Mouse (Mus musculus) adrenal gland, adult 2 months (tissue): Measurements from ENCODE around the gene Scarf1. TPM values are rescaled to one million over a fixed set of nuclear protein-coding genes. Genes with fewer than 3 reads are reported as not detected.

ENCODE experiments used
- DNase-seq: peaks from one replicate; pipeline ENCODE4 v3.0.0; 2021
- polyA plus RNA-seq: library from polyadenylated mRNA; depleted of rRNA; stranded (reverse); fragments of >200 nt; gene quantifications from 2 replicates; pipeline ENCODE4 v1.2.3, GENCODE M21; 2012
- total RNA-seq, 2 experiments: library from RNA; stranded (reverse); gene quantifications; 2 replicates each; pipeline ENCODE4 v1.2.3; 2021

Gene Scarf1
- total and polyA plus RNA-seq, 3 experiments = 7.5 to 27.4 (median 7.8) TPM

GRCm38 (mm10) chr11:75512301-75513018, 880 bp upstream of the Scarf1 start:
- no peak for DNase-seq

- no peak for DNase-seq
These were observed 1.8 kb downstream of the Scarf1 start for GRCm38 (mm10) chr11:75515186-75515585.

- DNase-seq = no peak
These were observed 6.7 kb downstream of the Scarf1 start for GRCm38 (mm10) chr11:75519834-75520633.

- DNase-seq = no peak
These were observed 8.3 kb downstream of the Scarf1 start for GRCm38 (mm10) chr11:75521609-75522008.

- DNase-seq = no peak
These were observed 9.5 kb downstream of the Scarf1 start for GRCm38 (mm10) chr11:75522793-75523192.

GRCm38 (mm10) chr11:75525531-75526125, 12.3 kb downstream of the Scarf1 start:
- DNase-seq = no peak

- no peak for DNase-seq
These were observed 13.6 kb downstream of the Scarf1 start for GRCm38 (mm10) chr11:75526943-75527342.

- DNase-seq = no peak
These were observed 16.4 kb downstream of the Scarf1 start for GRCm38 (mm10) chr11:75529771-75530170.

- peak; percentile 95 for DNase-seq
These were observed 17.0 kb downstream of the Scarf1 start for GRCm38 (mm10) chr11:75530325-75530724.

- no peak for DNase-seq
These were observed 17.6 kb downstream of the Scarf1 start for GRCm38 (mm10) chr11:75530845-75531373.

GRCm38 (mm10) chr11:75531469-75532242, 18.3 kb downstream of the Scarf1 start, which contains the start of gene Slc43a2:
Slc43a2 (plus strand) TSS chr11:75531694.
- DNase-seq = peak; percentile 97

- DNase-seq = peak; percentile 35
These were observed 19.3 kb downstream of the Scarf1 start for GRCm38 (mm10) chr11:75532340-75533277.

- no peak for DNase-seq
These were observed 20.1 kb downstream of the Scarf1 start for GRCm38 (mm10) chr11:75533314-75534015.

GRCm38 (mm10) chr11:75534286-75535033, 21.1 kb downstream of the Scarf1 start:
- DNase-seq = no peak

GRCm38 (mm10) chr11:75535106-75535795, 21.9 kb downstream of the Scarf1 start:
- no peak for DNase-seq

GRCm38 (mm10) chr11:75536255-75537024, 23.1 kb downstream of the Scarf1 start:
- no peak for DNase-seq

- no peak for DNase-seq
These were observed 23.7 kb downstream of the Scarf1 start for GRCm38 (mm10) chr11:75537025-75537414.
